Mouse (Mus musculus) CH12.LX (cell line): ENCODE measurements at regions not wholly inside any gene's neighbourhood (a gene's known extent, or its start where the extent isn't known, plus 50 kb on each side); places are given as distances from the start of the nearest gene placed in this dataset.

Source experiments
- BHLHE40 ChIP-seq: IDR thresholded peaks from 2 replicates; pipeline ENCODE4 v1.6.1; 2011; ENCODE audit warnings: mild to moderate bottlenecking, low read depth, low read length, improper control_type of control experiment
- CHD1 ChIP-seq: IDR thresholded peaks from 2 replicates; pipeline ENCODE4 v1.6.1; 2012; ENCODE audit warnings: low read depth, low read length, improper control_type of control experiment, inconsistent platforms
- CHD2 ChIP-seq: IDR thresholded peaks from 2 replicates; pipeline ENCODE4 v1.6.1; 2011; ENCODE audit warnings: low read length, improper control_type of control experiment
- EP300 ChIP-seq: IDR thresholded peaks from 2 replicates; pipeline ENCODE4 v1.6.1; 2011; ENCODE audit warnings: low read length, improper control_type of control experiment
- ETS1 ChIP-seq: conservative IDR thresholded peaks from 2 replicates; pipeline ENCODE4 v1.6.1; 2012; ENCODE audit warnings: low read depth, mild to moderate bottlenecking, inconsistent platforms, low read length, improper control_type of control experiment, moderate library complexity
- MAX ChIP-seq: IDR thresholded peaks from 2 replicates; pipeline ENCODE4 v1.6.1; 2011; ENCODE audit warnings: low read length, improper control_type of control experiment
- MYC ChIP-seq: IDR thresholded peaks from 2 replicates; pipeline ENCODE4 v1.6.1; 2011; ENCODE audit warnings: low read depth, mild to moderate bottlenecking, improper control_type of control experiment, low read length
- NRF1 ChIP-seq: IDR thresholded peaks from 2 replicates; pipeline ENCODE4 v1.6.1; 2014; ENCODE audit warnings: low read depth, mild to moderate bottlenecking, inconsistent platforms, low read length, improper control_type of control experiment, moderate library complexity
- POLR2A ChIP-seq: IDR thresholded peaks from 2 replicates; pipeline ENCODE4 v1.6.1; 2011; ENCODE audit warnings: low read depth, mild to moderate bottlenecking, improper control_type of control experiment, low read length
- RCOR1 ChIP-seq: conservative IDR thresholded peaks from 2 replicates; pipeline ENCODE4 v1.6.1; 2012; ENCODE audit warnings: low read depth, mild to moderate bottlenecking, inconsistent platforms, low read length, improper control_type of control experiment
- ZKSCAN1 ChIP-seq: IDR thresholded peaks from 2 replicates; pipeline ENCODE4 v1.6.1; 2012; ENCODE audit warnings: low read depth, inconsistent platforms, low read length, improper control_type of control experiment, borderline replicate concordance

DNA sequence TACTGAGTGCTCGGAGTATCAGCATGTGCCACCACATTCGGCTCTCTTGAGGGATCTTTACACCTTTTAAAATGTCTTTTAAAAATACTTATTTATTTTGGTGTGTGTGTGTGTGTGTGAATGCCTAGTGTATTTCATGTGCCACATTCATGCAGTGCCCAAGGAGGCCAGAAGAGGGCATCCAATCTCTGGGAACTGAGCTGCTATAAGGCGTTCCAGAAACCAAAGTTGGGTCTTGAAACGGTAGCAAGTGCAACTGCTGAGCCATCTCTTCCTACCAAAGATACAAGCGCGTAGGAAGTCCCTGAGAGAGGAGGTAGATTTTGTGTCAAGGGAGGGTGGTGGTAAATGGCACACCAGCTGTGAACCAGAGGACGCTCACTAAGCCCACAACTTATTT lies 57.2 kb upstream of the Osbpl8 start:
- no peak for TF ChIP-seq MYC
- TF ChIP-seq EP300 = no peak
- no peak for TF ChIP-seq CHD1
- no peak for TF ChIP-seq MAX
- no peak for TF ChIP-seq POLR2A
- no peak for TF ChIP-seq RCOR1
- TF ChIP-seq BHLHE40 = no peak
- no peak for TF ChIP-seq NRF1
- no peak for TF ChIP-seq CHD2
- TF ChIP-seq ZKSCAN1 = no peak
- 0 out of 2 replicates have a peak, but pooled peaks have one; percentile 25 for TF ChIP-seq ETS1
